Mouse (Mus musculus) heart, adult 2 months (tissue): ENCODE measurements around the gene Anks1b.

Experiments
- CTCF ChIP-seq: fragments of 200-600 bp; IDR thresholded peaks from 2 replicates; pipeline ENCODE4 v1.8.1; 2022; ENCODE audit warnings: antibody characterized with exemption, mild to moderate bottlenecking, moderate library complexity
- EP300 ChIP-seq: fragments of 200-500 bp; IDR thresholded peaks from 2 replicates; pipeline ENCODE4 v1.6.1; 2011; ENCODE audit warnings: low read depth, low read length, control low read depth; ENCODE audit not compliant: insufficient read depth
- POLR2A ChIP-seq: fragments of 200-500 bp; IDR thresholded peaks from 2 replicates; pipeline ENCODE4 v1.6.1; 2011; ENCODE audit warnings: mild to moderate bottlenecking, low read depth, low read length, control low read depth; ENCODE audit not compliant: insufficient read depth

- no peak for TF ChIP-seq POLR2A
- TF ChIP-seq CTCF: no peak
- no peak for TF ChIP-seq EP300
These were observed 950.1 kb downstream of the Anks1b start for GRCm38 (mm10) chr10:90823438-90823837.
